Mouse (Mus musculus) right cerebral cortex, postnatal 10 days (tissue): ENCODE results near the gene Nploc4.

Experiments
- DNase-seq, 2 experiments: peaks; one replicate each; pipeline ENCODE4 v3.0.0; 2021; ENCODE audit warnings: low spot score in 2 of 2

Nploc4 gene

GRCm38 (mm10) chr11:120341661-120342060 lies 95.8 kb downstream of the Nploc4 start:
- DNase-seq = no peak

- DNase-seq = peak; percentile 13 to 21
These were observed 97.5 kb downstream of the Nploc4 start for GRCm38 (mm10) chr11:120339978-120340513.

GRCm38 (mm10) chr11:120338786-120339185 lies 98.7 kb downstream of the Nploc4 start:
- DNase-seq = peak in 1 of 2 experiments; percentile 9

- no peak for DNase-seq
These were observed 100.1 kb downstream of the Nploc4 start for GRCm38 (mm10) chr11:120337447-120337846.

GRCm38 (mm10) chr11:120335431-120336021 lies 102.0 kb downstream of the Nploc4 start:
- DNase-seq = peak; percentile 22 to 24
